Mouse (Mus musculus) lung, postnatal 14 days (tissue): ENCODE results near the gene Olfr15.
A peak's percentile ranks its signal among the peaks of the same experiment; 100 is the strongest.
"Not testable (repeated sequence)": the region's sequence is repeated elsewhere in the genome, so short reads cannot be mapped to it uniquely, and the experiment has no call there.

Source experiments
- DNase-seq: peaks from one replicate; pipeline ENCODE4 v3.0.0; 2021

Gene Olfr15

DNA sequence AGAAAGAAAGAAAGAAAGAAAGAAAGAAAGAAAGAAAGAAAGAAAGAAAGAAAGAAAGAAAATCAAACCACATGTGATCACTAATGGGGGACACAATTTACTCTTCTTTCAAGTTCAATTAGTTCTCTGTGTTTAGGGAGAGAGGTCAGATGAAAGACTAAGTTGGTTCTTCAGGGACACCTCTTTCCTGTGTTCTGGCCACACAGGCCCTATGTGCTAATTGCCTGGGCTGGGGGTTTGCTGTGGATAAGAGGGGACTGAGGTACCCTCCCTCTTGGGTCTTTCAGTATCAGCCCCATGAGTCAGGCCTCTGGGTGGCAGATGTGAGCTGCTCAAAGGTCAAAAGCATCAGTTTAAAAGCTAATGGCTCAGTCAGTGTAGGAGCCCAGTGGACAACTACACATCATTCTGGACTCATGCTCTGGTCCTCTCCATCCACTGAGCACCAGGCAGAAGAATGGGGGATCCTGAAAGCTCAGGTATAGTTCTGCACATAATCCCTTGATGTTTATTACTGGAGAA is at the start of gene Olfr15:
TSS of gene Olfr15 (plus strand) at position 291 of the 522 bp plus-strand sequence.
- DNase-seq = no peak

DNA sequence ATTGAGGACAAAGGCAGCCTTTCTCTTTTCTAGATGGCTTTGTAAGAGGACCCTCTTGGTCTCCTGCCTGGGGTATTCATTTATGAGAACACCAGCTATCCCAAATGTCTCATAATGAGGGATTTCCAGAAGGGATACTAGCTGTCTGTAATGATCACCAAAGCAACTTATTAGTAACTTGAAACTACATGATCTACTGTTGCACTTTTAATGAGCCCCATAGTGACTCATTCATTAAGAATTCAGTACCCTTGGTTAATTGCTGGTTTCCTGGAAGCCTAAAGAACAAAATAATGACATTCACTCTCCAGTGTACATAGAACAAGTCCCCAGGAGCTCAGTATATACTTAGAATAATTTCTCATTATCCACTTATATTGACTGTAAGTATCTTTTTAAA is 49.4 kb upstream of the Olfr15 start:
- no peak for DNase-seq

- no peak for DNase-seq
Observed at GRCm38 (mm10) chr16:3788394-3788793, 42.3 kb upstream of the Olfr15 start.

DNA sequence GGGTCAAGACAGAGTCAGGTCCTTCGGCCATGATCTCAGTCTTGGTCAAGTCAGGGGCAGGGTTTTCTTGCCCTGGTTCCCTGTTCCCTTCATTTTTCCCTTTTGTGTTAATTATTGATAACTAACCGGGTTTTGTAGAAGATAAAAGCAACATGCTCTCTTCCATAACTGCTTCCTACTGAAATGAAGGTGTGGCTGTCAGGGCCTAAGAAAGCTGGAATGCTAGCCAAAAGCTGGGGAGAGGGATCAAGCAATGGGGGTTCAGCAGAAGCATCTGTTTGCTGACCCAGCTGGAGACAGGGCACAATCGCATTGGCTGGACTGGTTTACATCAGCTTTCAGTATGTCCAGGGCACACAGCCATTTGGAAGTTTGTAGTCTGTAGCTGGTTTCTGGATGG is 22.5 kb upstream of the Olfr15 start:
- no peak for DNase-seq

DNA sequence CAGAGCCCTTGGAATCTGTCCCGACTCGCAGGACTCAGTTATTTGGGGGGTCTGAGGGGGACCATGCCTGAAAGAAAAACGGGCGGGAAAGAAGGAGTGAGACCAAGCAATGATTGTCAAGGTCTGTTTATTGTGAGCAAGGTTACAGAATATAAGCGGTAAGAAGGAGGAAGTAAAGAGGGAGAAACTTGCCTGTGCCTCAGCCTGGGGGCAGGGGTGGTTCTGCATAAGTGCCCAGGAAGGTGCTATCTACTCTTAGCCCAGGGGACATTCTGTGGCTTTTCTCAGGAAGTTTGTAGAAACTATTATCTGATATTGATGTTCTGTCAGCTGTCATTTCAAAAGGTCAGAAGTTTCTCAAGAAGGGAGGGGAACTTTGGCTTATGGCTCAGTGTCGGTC is 16.0 kb upstream of the Olfr15 start:
- DNase-seq = not testable (repeated sequence)

DNA sequence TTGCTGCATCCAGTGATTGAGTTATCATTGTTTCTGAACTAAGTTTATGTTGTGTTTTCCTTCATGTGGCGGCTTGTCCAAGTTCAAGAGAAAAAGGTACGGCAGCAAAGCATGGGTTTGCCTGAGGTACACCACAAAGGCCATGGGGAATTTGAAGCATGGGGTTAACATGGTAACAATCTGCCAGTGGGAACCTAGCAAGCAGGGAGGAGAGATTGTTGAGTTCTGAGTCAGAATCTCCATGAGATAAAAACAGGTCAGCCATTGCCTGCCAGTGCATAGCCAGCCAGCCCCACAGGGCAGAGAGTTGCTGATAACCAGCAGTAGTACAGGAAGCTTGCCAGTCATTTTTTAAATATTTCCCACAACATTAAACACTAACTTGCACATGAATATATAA is 10.5 kb upstream of the Olfr15 start:
- DNase-seq = no peak

- DNase-seq = no peak
Observed at GRCm38 (mm10) chr16:3828021-3828420, 2.7 kb upstream of the Olfr15 start.

DNA sequence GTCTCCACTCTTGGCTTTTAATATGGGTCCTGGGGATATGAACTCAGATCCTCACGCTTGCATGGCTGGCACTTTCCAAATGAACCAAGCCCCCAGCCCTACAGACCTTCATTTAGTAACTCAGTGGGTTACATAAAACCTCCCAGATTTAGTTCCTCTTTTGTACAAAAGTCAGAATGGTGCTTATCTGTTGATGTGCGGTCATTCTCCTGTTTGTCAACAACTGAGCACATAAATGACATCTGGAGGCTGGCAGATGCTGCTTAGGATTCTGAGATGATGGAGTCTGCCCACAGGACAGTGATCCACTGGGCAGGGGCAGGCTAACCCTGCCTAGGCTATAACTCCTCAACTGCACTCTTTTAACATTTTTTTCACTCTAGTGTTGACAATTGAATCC is 951 bp upstream of the Olfr15 start:
- DNase-seq = no peak

- no peak for DNase-seq
Observed at GRCm38 (mm10) chr16:3835461-3835860, 4.8 kb downstream of the Olfr15 start.

DNA sequence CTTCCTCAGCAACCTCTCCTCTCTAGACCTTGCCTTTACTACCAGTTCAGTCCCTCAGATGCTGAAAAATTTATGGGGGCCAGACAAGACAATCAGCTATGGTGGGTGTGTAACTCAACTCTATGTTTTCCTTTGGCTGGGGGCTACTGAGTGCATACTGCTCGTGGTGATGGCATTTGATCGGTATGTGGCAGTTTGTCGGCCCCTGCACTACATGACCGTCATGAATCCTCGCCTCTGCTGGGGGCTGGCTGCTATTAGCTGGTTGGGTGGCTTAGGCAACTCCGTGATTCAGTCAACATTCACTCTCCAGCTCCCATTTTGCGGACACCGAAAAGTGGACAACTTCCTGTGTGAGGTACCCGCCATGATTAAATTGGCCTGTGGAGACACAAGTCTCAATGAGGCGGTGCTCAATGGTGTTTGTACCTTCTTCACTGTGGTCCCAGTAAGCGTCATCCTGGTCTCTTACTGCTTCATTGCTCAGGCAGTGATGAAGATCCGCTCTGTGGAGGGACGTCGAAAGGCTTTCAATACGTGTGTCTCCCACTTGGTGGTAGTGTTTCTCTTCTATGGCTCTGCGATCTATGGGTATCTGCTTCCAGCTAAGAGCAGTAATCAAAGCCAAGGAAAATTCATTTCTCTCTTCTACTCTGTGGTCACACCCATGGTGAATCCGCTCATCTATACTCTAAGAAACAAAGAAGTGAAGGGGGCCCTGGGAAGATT is 8.6 kb downstream of the Olfr15 start:
- peak; percentile 24 for DNase-seq

GRCm38 (mm10) chr16:3842989-3843388 is 12.3 kb downstream of the Olfr15 start:
- no peak for DNase-seq

- no peak for DNase-seq
Observed at GRCm38 (mm10) chr16:3843796-3844195, 13.1 kb downstream of the Olfr15 start.

- peak; percentile 92 for DNase-seq
Observed at GRCm38 (mm10) chr16:3846711-3847518, 16.2 kb downstream of the Olfr15 start, which contains the start of gene Zfp174. Gene Zfp174 (plus strand): TSS chr16:3847268.

GRCm38 (mm10) chr16:3847871-3848270 is 17.2 kb downstream of the Olfr15 start:
- no peak for DNase-seq

DNA sequence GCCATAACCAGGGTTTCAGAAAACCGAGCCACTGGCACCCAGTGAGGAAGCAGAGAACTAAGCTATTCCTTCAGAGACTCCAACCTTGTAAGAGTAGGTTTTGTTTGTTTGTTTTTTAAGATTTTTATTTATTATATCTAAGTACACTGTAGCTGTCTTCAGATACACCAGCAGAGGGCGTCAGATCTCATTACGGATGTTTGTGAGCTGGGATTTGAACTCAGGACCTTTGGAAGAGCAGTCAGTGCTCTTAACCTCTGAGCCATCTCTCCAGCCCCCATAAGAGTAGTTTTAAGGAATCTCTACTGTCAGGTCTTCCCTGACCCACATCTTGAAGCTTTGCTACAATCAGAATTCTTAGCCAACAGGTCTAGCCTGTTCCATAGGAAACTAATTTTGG is 17.7 kb downstream of the Olfr15 start:
- no peak for DNase-seq

DNA sequence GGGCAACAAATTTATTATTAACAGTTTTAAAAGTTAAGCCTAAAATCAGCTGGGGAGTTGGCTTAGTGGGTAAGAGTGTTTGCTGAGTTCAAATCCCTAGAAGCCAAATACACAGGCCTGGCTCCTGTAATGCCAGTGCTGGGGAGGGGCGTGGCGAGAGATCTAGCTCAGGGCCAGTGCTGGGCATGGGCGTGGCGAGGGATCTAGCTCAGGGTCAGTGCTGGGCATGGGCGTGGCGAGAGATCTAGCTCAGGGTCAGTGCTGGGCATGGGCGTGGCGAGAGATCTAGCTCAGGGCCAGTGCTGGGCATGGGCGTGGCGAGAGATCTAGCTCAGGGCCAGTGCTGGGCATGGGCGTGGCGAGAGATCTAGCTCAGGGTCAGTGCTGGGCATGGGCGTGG is 20.6 kb downstream of the Olfr15 start:
- DNase-seq = not testable (repeated sequence)

DNA sequence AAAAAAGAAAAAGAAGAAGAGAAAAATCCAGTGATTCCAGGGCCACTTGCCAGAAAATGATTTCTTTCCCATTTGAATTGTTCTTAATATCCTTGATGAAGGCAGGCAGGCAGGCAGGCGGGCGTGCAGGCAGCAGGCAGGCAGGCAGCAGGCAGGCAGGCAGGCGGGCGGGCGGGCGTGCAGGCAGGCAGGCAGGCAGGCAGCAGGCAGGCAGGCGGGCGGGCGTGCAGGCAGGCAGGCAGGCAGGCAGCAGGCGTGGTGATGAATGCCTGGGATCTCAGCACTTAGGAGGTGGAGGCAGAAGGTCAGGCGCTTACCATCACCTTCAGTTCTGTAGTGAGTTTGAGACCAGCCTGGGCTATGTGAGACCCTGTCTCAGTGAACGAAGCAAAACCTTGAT is 21.9 kb downstream of the Olfr15 start:
- no peak for DNase-seq

DNA sequence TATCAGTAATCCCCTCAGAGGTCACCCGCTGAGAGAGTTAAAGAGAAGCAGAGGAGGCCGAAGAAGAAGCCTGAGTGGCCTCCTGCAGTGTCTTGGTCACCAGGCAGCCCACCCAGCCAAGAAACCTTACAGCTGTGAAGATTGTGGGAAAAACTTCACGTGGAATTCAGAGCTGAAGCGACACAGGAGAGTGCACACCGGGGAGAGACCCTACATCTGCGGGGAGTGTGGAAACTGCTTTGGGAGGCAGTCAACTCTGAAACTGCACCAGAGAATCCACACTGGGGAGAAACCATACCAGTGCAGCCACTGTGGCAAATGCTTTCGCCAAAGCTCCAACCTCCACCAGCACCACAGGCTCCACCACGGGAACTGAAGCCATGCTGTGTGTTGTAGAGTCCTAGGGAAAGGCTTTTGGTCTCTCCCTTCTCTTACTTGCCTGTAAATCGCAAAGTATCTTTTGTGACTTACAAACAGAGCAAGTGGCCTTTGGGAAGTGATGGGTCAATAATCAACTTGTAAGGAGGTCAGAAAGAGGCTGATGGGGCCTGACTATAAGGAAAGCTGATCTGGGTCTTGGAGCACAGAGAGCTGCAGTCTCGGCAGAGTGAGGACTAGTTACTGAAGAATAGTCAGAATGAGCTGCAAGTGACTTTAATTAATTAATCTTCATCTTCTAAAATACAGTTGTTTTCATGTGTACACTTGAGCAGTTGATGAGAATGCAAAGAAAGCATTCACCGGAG is 23.9 kb downstream of the Olfr15 start:
- no peak for DNase-seq

- DNase-seq = no peak
Observed at GRCm38 (mm10) chr16:3855776-3856175, 25.1 kb downstream of the Olfr15 start.

GRCm38 (mm10) chr16:3859254-3859653 is 28.6 kb downstream of the Olfr15 start:
- no peak for DNase-seq

- DNase-seq = no peak
Observed at GRCm38 (mm10) chr16:3871815-3872214, 41.1 kb downstream of the Olfr15 start.

- DNase-seq = peak; percentile 91
Observed at GRCm38 (mm10) chr16:3872216-3873047, 41.8 kb downstream of the Olfr15 start, which contains the start of gene Naa60. Gene Naa60 (plus strand): TSS chr16:3872375.
